Mouse (Mus musculus) limb, embryonic 10.5 days (tissue): ENCODE data around the gene Serpina1b. TPM values are rescaled to one million over a fixed set of nuclear protein-coding genes. Genes with fewer than 3 reads are reported as not detected.
"Not testable (repeated sequence)": the region's sequence is repeated elsewhere in the genome, so short reads cannot be mapped to it uniquely, and the experiment has no call there.

Experiments used
- DNase-seq: peaks from one replicate; pipeline ENCODE4 v3.0.0-alpha.2; 2017; ENCODE audit warnings: low spot score
- H3K27ac ChIP-seq: fragments of 300-500 bp; sonication (generic); 2 replicates; pipeline ENCODE4 v1.5.1; 2016; ENCODE audit warnings: mild to moderate bottlenecking
- H3K27me3 ChIP-seq: fragments of 300-500 bp; sonication (generic); 2 replicates; pipeline ENCODE4 v1.6.1; 2016; ENCODE audit warnings: low read depth, mild to moderate bottlenecking; ENCODE audit not compliant: poor library complexity, severe bottlenecking
- H3K36me3 ChIP-seq: fragments of 300-500 bp; sonication (generic); 2 replicates; pipeline ENCODE4 v1.6.1; 2016; ENCODE audit warnings: mild to moderate bottlenecking, moderate library complexity
- H3K4me1 ChIP-seq: fragments of 300-500 bp; sonication (generic); 2 replicates; pipeline ENCODE4 v1.6.1; 2016
- H3K4me3 ChIP-seq: fragments of 300-500 bp; sonication (generic); 2 replicates; pipeline ENCODE4 v1.5.1; 2016; ENCODE audit warnings: mild to moderate bottlenecking, moderate library complexity
- H3K9me3 ChIP-seq: fragments of 300-500 bp; sonication (generic); replicated peaks from 2 replicates; pipeline ENCODE4 v1.6.1; 2016; ENCODE audit warnings: mild to moderate bottlenecking
- WGBS: fragments of 180-500 bp; shearing (Covaris S2); methylation state at CpG from one replicate; pipeline ENCODE4 v1.1.7; 2016; 5-methylcytosine and 5-hydroxymethylcytosine counted together
- polyA plus RNA-seq: library from polyadenylated mRNA; unstranded; fragments of >200 nt; fragmentation: Nextera tagmentation; extraction: Ambion mirVana; gene quantifications from 2 replicates; pipeline ENCODE4 v1.2.1, GENCODE M21; 2016

Gene Serpina1b
- polyA plus RNA-seq, 1 experiment from 2014 or later: not detected

DNA sequence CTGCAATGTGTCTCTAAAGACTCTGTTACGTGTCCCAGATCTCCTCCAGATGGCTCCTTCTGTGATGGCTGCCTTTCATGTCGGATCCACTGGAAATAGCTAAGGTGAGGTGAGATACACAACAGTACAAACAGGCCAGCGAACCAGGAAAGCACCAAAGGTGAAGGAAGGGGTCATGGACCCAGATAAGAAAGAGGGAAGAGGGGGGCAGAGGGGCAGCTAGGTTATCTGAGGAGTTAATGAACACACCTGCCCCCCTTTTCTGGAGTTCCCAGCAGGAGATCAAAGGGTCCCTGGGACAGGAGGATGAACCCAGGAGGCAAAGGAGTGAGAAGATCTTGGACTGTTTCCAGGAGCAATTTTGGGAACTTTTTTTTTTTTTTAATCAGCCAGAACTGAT lies 144.8 kb downstream of the Serpina1b start:
- DNase-seq: no peak
- Histone ChIP-seq H3K36me3 (no peaks in the 10 kb centered on the region), H3K27me3 (no peaks in the 10 kb centered on the region), H3K9me3 (no peaks in the 10 kb centered on the region), H3K4me1 (peaks cover 4% of the 10 kb centered on the region; the same call in 1 of the 2 replicates), H3K4me3 (no peak overlapping the region), H3K27ac (no peak overlapping the region)
- WGBS: 46% methylated on average over 3 of the region's 3 CpGs

DNA sequence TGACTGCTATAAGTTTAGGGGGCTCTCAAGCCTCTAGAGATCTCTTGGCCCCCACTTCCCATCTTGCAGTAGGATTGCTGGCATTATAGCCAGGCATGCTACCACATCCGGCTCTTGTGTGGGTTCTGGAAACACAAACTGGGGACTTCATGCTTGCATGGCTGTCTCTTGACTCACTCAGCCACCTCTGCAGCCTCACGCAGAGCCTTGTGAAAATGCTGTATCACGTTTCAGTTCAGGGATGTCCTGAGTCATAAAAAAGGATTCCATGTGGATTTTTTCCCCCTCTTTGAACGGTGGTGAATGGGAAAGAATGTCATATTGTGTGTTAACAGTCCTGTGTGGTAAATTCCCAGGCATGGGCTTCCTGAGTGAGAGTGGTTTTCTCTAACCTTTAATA lies 146.4 kb downstream of the Serpina1b start:
- no peak for DNase-seq
- H3K27ac ChIP-seq: no peak overlapping the region
- peaks cover 4% of the 10 kb centered on the region; the same call in 1 of the 2 replicates for H3K4me1 ChIP-seq
- 55% methylated on average over 4 of the region's 4 CpGs for WGBS
- no peak overlapping the region for H3K4me3 ChIP-seq
- no peaks in the 10 kb centered on the region for H3K9me3 ChIP-seq
- no peaks in the 10 kb centered on the region for H3K36me3 ChIP-seq
- H3K27me3 ChIP-seq: no peaks in the 10 kb centered on the region

DNA sequence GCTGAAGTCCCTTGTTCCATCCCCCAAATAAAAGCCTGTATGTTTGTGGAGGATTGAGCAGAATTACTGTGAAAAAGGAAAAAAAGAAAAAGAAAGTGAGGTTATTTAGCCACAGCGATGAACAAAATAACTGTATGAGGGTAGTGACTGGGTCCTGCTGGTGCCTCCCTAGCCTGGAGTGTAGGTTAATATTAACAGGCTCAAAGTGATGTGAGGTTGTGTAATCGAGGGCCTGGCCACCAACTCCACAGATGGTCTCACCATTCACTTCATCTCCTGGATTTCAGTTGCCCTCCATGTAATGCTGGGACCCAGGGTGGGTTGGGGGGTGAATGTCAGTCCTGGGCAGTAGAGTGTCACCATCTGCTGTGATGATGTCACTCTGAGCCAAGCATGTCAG lies 148.4 kb downstream of the Serpina1b start:
- Histone ChIP-seq H3K27me3 (no peaks in the 10 kb centered on the region), H3K9me3 (no peaks in the 10 kb centered on the region), H3K4me3 (no peak overlapping the region), H3K4me1 (no peaks in the 10 kb centered on the region), H3K36me3 (no peaks in the 10 kb centered on the region), H3K27ac (no peak overlapping the region)
- no peak for DNase-seq
- 80% methylated on average over 2 of the region's 2 CpGs for WGBS

DNA sequence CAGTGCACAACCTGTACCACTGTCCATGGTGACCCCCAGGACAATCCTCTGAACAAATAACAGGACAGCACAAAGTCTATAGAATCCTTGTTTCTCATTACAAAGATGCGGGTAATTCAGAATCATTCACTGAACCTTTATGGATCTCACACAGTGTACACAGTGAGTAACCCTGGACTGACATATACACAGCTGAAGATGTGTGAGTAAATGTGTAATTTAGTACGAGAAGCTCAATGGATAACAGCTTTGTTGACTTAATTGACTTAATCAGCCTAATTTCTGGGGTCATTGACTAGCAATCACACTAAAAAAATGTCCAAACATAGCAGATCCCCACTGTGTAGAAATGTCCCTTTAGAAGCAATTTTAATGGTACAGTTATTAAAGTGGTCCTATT lies 149.0 kb downstream of the Serpina1b start:
- no peak overlapping the region for H3K27ac ChIP-seq
- 91% methylated on average over 2 of the region's 2 CpGs for WGBS
- no peaks in the 10 kb centered on the region for H3K9me3 ChIP-seq
- H3K4me1 ChIP-seq: no peaks in the 10 kb centered on the region
- H3K4me3 ChIP-seq: no peak overlapping the region
- DNase-seq: no peak
- no peaks in the 10 kb centered on the region for H3K27me3 ChIP-seq
- H3K36me3 ChIP-seq: no peaks in the 10 kb centered on the region

DNA sequence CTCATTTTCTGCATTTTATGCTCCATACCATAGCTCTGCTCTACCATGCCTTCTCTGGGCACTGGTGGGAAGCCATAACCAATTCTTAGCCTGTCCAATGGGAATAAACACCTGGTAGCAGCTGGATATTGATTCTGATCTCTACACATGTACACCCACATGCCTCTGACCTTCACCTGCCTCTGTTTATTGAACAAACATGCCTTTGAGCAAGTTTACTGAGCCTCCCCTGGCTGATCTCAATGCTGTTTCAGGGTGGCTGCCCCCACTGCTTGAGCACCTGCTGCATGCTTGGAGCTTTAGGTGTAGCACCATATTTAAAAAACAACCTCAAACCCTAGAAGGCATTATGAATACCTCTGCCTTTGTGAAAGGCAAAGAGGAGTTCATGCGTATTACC lies 150.3 kb downstream of the Serpina1b start:
- not testable (repeated sequence) for H3K4me1 ChIP-seq, H3K9me3 ChIP-seq, H3K27ac ChIP-seq, H3K27me3 ChIP-seq, DNase-seq, H3K36me3 ChIP-seq, H3K4me3 ChIP-seq
- WGBS: 89% methylated on average over 1 of the region's 1 CpGs

Other genes starting within 250 kb of the Serpina1b start
- not detected in 2 replicates for gene Serpina10, start 198.9 kb downstream of the Serpina1b start, polyA plus RNA-seq
- gene Serpina6, start 173.2 kb downstream of the Serpina1b start, polyA plus RNA-seq: 0.09 TPM in 1 of 2 replicates, not detected in the other
- not detected in 2 replicates for gene Serpina16, start 154.2 kb downstream of the Serpina1b start, polyA plus RNA-seq
- gene Serpina1f, start 134.8 kb downstream of the Serpina1b start, polyA plus RNA-seq: not detected in 2 replicates
- not detected in 2 replicates for gene Serpina1d, start 56.8 kb downstream of the Serpina1b start, polyA plus RNA-seq
- gene Serpina1a, start 33.2 kb upstream of the Serpina1b start, polyA plus RNA-seq: 0.20 TPM in 1 of 2 replicates, not detected in the other
- gene Serpina1c, start 74.5 kb upstream of the Serpina1b start, polyA plus RNA-seq: not detected in 2 replicates
- gene Serpina1e, start 128.6 kb upstream of the Serpina1b start, polyA plus RNA-seq: not detected in 2 replicates
- gene Serpina11, start 159.6 kb upstream of the Serpina1b start, polyA plus RNA-seq: not detected in 2 replicates
- not detected in 2 replicates for gene Serpina9, start 183.4 kb upstream of the Serpina1b start, polyA plus RNA-seq
- not detected in 2 replicates for gene Serpina12, start 214.1 kb upstream of the Serpina1b start, polyA plus RNA-seq